Mouse (Mus musculus): ENCODE results near the gene Gpd2.

- TF ChIP-seq POLR2A (IDR thresholded peaks at IDR 0.05; ENCODE audit: control insufficient read depth, low read depth, low read length): no peak
- TF ChIP-seq CTCF (IDR thresholded peaks at IDR 0.05; ENCODE audit: control insufficient read depth, insufficient read depth, insufficient replicate concordance, low read depth, low read length): no peak
Observed at GRCm38 (mm10) chr2:57245721-57246328, 8.4 kb downstream of the Gpd2 start.
